Mouse (Mus musculus) lung, adult 2 months (tissue): ENCODE data around the gene Sars. TPM values are rescaled to one million over a fixed set of nuclear protein-coding genes. Genes with fewer than 3 reads are reported as not detected.
A peak's percentile ranks its signal among the peaks of the same experiment; 100 is the strongest.

Experiments
- DNase-seq: peaks from one replicate; pipeline ENCODE4 v3.0.0; 2022
- H3K4me1 ChIP-seq: fragments of 200-500 bp; 2 replicates; pipeline ENCODE4 v1.6.1; 2011; ENCODE audit warnings: low read length; ENCODE audit not compliant: control insufficient read depth, insufficient read depth
- H3K4me3 ChIP-seq: fragments of 200-500 bp; replicated peaks from 2 replicates; pipeline ENCODE3; 2011; ENCODE audit warnings: low read depth, mild to moderate bottlenecking, control low read depth, low read length; ENCODE audit errors: extremely low read depth
- CTCF ChIP-seq: fragments of 200-500 bp; IDR thresholded peaks from 2 replicates; pipeline ENCODE4 v1.5.1; 2011; ENCODE audit warnings: mild to moderate bottlenecking, low read length, control low read depth; ENCODE audit not compliant: insufficient read depth
- POLR2A ChIP-seq: fragments of 200-500 bp; IDR thresholded peaks from 2 replicates; pipeline ENCODE4 v1.6.1; 2011; ENCODE audit warnings: low read depth, mild to moderate bottlenecking, control low read depth, low read length, borderline replicate concordance; ENCODE audit errors: extremely low read depth
- WGBS: fragments of 180-500 bp; shearing (Covaris S2); methylation state at CpG from one replicate; pipeline ENCODE4 v1.1.7; 2018; 5-methylcytosine and 5-hydroxymethylcytosine counted together
- polyA plus RNA-seq: library from polyadenylated mRNA; depleted of rRNA; stranded (reverse); fragments of >200 nt; gene quantifications from 2 replicates; pipeline ENCODE4 v1.2.3, GENCODE M21; 2012; rRNA removed

The Sars gene
- 29.4 and 48.0 TPM in 2 replicates for polyA plus RNA-seq

DNA sequence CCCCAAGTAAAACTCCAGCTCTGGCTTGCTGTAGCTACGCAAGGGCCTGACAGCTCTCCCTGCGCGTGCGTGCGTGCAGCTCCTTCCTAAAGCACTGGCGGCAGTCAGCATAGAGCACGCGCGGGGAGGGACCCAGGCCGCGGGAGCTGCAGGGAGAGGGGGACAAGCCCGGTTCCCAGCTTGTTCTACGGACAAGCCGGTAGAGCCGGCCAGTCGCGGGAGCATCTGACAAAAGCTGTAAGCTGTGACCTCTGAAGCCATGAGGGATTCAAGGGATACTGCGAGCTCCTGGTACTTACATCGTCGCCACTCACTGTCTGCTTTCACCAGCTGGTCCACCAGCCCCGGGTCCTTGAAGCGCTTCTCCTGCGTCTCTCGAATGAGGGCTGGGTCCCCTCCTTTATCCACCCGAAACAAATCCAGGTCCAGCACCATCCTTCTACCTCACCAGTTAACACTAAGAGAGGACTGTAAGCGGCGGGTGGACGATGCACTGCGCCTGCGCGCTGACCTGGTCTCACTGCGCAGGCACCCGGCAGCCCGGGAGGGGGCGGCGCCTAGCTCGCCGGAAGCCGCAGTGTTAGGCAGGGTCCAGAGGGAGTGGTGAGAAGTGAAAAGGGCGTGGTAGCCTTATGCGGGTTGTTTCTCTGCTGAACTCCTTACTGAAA, at the start of gene Sars:
Gene Sars, minus strand, starts transcription at position 512 of the 668 bp plus-strand sequence.
- Histone ChIP-seq H3K4me1 (peaks cover 2% of the 10 kb centered on the region), H3K4me3 (peak within 1 kb of the TSS; percentile 83)
- under 1% methylated on average over 41 of the region's 41 CpGs for WGBS
- DNase-seq: peak; percentile 84
- TF ChIP-seq POLR2A (peak; percentile 65; the same call in 1 of the 2 replicates), CTCF (no peak)

DNA sequence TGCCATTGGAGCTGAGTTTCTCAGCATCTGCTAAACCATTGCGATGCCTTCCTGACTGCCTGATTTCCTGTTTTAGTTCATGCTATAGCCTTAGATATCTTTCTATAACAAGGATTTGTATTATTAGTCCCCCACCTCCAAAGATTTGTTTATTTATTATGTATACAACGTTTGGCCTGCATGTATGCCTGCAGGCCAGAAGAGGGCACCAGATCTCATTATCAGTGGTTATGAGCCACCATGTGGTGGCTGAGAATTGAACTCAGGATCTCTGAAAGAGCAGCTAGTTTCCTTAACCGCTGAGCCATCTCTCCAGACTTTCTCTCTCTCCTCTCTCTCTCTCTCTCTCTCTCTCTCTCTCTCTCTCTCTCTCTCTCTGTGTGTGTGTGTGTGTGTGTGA, 45.0 kb upstream of the Sars start:
- no peaks in the 10 kb centered on the region for H3K4me1 ChIP-seq
- WGBS: 47% methylated on average over 3 of the region's 3 CpGs
- H3K4me3 ChIP-seq: no peak overlapping the region
- no peak for DNase-seq
- peak; percentile 24; the same call in 1 of the 2 replicates for TF ChIP-seq CTCF
- no peak for TF ChIP-seq POLR2A

DNA sequence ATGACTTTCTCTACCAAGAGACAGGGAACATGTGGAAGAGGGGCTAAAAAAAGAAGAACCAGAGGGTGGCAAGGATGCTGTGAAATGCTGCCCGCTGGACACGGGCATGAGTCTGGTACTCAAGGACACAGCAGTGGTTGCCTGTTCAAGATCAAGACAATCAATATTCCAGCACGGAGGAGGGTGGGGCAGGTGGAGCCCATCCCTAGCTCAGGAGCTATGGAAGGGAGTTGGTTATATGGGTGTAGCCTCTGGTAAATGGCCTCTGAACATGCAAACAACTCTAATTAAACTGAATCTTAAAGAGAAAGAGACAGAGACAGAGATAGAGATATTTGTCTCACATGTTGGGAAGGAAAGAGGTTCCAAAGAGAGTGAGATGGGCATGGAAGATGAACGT, 39.7 kb upstream of the Sars start:
- TF ChIP-seq CTCF (no peak), POLR2A (no peak)
- Histone ChIP-seq H3K4me3 (no peak overlapping the region), H3K4me1 (no peaks in the 10 kb centered on the region)
- WGBS: 83% methylated on average over 4 of the region's 4 CpGs
- no peak for DNase-seq

DNA sequence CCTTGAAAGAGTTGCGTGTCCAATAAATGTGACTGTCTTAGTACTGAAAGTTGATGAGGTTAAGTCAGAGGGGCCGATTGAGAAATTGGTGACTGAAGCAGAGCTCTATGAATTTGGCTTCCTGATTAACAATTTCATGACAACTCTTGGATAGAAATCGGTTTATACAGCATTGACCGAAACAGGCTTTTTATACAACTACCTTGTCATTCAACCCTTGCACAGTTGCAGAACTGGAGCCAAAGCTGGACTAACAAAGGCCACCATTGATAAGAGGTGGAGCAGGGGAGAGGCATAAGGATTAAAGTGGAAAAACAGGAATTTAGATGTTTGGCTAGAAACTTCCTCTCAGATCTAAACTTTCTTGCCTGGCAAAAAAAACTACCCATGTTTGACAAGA, 33.8 kb upstream of the Sars start:
- TF ChIP-seq CTCF (no peak), POLR2A (no peak)
- 65% methylated on average over 4 of the region's 4 CpGs for WGBS
- DNase-seq: no peak

DNA sequence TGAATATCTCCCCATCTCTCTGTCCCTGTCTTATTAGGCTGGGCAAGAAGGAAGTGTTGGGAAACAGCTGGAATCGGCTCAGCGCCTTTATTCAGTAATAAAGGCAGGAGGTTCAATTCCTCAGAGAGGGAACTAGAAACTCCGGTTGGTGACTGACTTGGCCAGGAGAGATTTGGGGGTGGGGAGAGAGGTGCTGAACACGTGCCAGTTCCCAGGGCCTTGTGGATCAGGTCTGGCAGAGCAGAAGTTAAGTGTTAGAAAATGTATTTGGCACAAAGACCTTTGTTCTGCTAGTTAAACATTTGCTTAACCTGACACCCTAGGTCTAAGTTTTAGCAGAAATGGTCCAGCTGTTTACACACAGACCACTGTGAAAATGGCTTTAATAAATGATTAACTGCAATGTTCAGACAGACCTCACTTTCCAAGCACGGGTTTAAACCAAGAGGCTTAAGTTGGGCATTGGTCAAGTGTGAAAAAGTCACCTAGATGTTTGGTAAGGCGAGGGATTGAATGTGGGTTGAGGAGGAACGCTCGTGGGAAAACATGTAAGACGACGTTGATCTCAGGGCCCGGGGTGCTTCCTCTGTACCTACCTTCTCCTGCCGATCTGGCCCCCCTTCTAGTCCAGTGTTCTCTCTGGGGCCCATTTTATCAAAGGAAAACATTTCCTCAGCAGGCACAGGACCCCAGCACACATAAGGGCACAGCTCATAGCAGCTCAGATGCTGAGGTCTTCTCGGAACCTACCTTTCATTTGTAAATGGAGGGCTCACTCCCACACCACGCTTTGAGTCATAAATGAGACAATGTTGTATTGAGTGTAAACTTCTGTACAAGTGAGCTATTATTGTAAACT, 32.0 kb upstream of the Sars start:
- no peak overlapping the region for H3K4me3 ChIP-seq
- 51% methylated on average over 14 of the region's 14 CpGs for WGBS
- peak; percentile 58 for DNase-seq
- TF ChIP-seq POLR2A: no peak
- no peak for TF ChIP-seq CTCF
- H3K4me1 ChIP-seq: no peaks in the 10 kb centered on the region

More for the DNA sequence above, 33.8 kb upstream of the Sars start:
- Histone ChIP-seq H3K4me1 (no peaks in the 10 kb centered on the region), H3K4me3 (no peak overlapping the region)

DNA sequence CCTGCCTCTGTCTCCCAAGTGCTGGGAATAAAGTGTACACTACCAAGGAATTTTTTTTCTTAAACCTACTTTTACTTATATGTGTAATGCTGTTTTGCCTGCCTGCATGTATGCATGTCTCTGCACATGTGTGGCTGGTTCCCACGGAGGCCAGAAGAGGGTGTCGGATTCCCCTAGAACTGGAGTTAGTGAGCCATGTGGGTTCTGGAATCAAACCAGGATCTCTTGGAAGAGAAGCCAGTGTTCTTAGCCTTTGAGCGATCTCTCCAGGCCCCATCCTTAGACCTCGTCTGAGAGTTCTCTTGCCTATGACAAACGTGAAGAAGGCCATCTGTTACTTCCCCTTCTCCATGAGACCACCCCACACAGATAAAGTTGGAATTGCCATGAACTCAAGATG, 30.5 kb upstream of the Sars start:
- no peak for DNase-seq
- no peaks in the 10 kb centered on the region for H3K4me1 ChIP-seq
- 68% methylated on average over 5 of the region's 5 CpGs for WGBS
- TF ChIP-seq POLR2A (no peak), CTCF (no peak)
- H3K4me3 ChIP-seq: no peak overlapping the region

DNA sequence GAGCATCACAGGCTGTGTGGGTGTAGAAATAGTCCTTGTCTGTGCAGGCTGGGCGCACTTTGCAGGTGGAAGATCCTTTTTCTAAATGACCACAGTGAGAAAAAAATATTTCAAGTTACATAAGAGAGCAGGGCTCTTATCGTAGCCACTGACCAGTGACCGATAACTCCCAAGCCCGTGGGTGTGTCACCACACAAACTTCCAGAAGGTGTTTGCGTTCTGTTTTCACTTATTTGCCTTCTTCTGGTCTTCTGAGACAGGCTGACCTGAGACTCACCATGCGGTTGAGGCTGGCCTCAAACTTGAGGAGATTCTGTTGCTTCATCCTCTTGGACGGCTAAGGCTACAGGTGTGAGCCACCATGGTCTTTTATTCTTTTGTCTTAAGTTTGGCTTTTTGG, 30.0 kb upstream of the Sars start:
- 76% methylated on average over 7 of the region's 7 CpGs for WGBS
- TF ChIP-seq POLR2A (no peak), CTCF (no peak)
- Histone ChIP-seq H3K4me1 (no peaks in the 10 kb centered on the region), H3K4me3 (no peak overlapping the region)
- DNase-seq: no peak

DNA sequence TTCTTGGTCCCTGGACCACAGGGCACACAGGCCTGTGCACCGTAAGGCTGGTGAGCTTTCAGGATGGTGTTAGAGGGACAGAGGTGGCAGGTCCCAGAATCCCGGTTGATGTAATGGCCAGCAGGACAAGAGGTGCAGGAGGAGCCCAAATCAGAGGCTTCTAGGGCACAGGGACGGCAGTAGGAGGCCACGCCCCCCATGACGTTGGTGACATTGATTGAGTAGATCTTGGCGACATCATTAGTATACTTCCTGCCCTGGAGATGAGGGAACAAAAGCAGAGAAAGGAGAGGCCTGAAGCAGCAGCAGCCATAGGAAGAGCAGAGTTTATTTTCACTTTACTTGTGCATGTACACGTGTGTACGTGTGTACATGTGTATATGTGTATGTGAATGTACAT, 22.8 kb upstream of the Sars start:
- Histone ChIP-seq H3K4me1 (no peaks in the 10 kb centered on the region), H3K4me3 (no peak overlapping the region)
- 37% methylated on average over 8 of the region's 8 CpGs for WGBS
- TF ChIP-seq CTCF: no peak
- TF ChIP-seq POLR2A: no peak
- DNase-seq: no peak

DNA sequence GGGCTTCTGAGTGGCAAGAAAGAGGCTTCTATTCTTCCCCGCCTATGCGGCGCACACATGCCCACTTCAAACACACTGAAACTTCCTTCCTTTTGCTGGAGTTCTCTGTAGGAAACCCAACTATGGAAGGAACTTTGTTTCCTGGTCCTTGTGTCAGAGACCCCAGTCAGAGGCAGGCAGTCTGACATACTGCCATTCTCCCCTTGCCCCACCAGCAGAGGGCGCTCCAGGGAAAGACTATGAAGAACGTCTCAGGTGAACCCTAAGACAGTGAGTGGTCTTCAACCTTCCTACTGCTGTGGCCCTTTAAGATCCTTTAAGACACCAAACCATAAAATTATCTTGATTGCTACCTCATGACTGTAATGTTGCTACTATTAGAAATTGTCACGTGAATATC, 21.4 kb upstream of the Sars start:
- TF ChIP-seq POLR2A (no peak), CTCF (peak; percentile 72)
- H3K4me3 ChIP-seq: no peak overlapping the region
- no peaks in the 10 kb centered on the region for H3K4me1 ChIP-seq
- WGBS: 55% methylated on average over 6 of the region's 6 CpGs
- DNase-seq: peak; percentile 64

DNA sequence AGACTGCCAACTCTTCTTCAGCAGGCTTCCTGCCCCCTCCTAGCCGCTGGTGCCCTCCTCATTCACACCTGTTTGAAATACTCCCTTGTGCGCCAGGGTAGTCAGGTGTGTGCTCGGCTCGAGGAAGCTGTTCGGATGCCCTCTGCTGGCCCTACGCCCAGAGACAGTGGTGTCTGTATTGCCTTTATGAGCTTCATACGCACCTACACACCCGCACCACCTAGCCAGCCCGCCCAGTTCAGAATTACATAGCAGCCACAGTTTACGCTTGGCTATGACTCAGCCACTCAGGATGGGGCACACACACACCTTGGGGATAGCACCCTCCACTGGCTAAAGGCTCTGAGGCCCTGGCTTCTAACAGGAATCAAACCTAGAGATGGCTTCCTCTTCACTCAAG, 13.9 kb upstream of the Sars start:
- peak; percentile 25 for DNase-seq
- Histone ChIP-seq H3K4me1 (peaks cover 4% of the 10 kb centered on the region; the same call in 1 of the 2 replicates), H3K4me3 (peak overlapping the region; percentile 47)
- TF ChIP-seq POLR2A (no peak), CTCF (0 out of 2 replicates have a peak, but pooled peaks have one; percentile 5)
- 23% methylated on average over 10 of the region's 10 CpGs for WGBS

DNA sequence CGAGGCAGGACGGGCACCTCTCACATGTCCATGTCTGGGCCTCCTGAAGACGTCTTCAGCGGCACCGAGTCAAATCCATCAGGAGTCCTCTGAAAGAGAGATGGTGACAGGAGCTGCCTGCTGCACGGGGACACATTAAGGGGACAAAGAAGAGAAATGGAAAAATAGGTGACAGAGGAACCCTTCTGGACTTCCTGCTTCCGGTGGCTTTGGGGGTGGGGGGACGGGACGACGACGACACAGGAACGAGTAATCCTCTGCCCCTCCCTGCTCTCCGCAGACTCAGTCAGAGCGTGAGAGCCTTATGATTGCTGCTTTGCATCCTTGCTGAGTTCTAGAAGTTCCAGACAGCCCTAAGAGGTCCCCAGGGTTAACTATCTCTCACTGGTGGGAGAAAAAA, 13.4 kb upstream of the Sars start:
- H3K4me3 ChIP-seq: peak overlapping the region; percentile 1
- TF ChIP-seq POLR2A (peak; percentile 46; the same call in 1 of the 2 replicates), CTCF (no peak)
- peaks cover 4% of the 10 kb centered on the region; the same call in 1 of the 2 replicates for H3K4me1 ChIP-seq
- WGBS: 34% methylated on average over 14 of the region's 14 CpGs
- peak; percentile 18 for DNase-seq
